Mouse (Mus musculus) megakaryocyte, adult 5-6 weeks (primary cell): ENCODE data around the gene 5830473C10Rik. TPM values are rescaled to one million over a fixed set of nuclear protein-coding genes. Genes with fewer than 3 reads are reported as not detected.

ENCODE experiments used
- ATAC-seq: 2 replicates; pipeline ENCODE4 v1.8.0; 2016; ENCODE audit warnings: mild to moderate bottlenecking, inconsistent platforms; ENCODE audit not compliant: poor library complexity, severe bottlenecking
- total RNA-seq, 2 experiments: library from RNA; stranded (forward) in 1 of 2; stranded (reverse) in 1 of 2; fragments of 153-499, 151-499 nt in 1 of 2; fragments of 221-1000, 200-1000 nt in 1 of 2; gene quantifications; 2 replicates each; pipeline versions ENCODE4 v1.2.3 to v1.2.4; 2015 to 2017

Gene 5830473C10Rik
- not detected in 2 replicates for total RNA-seq (2015)
- total RNA-seq (2017): not detected in 2 replicates

DNA sequence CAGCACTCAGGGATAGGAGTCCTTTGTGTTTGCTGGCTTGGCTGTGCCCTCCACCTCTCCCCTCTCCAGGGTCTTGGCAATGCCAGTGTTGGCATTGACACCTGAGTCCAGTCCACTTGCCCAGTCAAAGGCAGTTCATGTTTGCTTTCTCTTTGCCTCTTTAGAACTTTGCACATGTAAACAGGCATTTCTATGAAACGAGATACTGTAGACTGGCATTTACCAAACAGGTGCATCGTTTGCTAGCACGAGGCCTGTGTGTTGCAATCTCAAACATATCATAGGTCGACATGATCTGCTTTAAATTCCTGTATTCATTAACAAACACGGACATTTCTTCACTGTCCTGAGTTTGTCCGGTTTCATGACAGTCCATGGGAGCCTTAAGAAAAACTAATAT, at the start of gene 5830473C10Rik:
5830473C10Rik (plus strand) TSS at position 365 of the 400 bp plus-strand sequence.
- ATAC-seq: no peak

DNA sequence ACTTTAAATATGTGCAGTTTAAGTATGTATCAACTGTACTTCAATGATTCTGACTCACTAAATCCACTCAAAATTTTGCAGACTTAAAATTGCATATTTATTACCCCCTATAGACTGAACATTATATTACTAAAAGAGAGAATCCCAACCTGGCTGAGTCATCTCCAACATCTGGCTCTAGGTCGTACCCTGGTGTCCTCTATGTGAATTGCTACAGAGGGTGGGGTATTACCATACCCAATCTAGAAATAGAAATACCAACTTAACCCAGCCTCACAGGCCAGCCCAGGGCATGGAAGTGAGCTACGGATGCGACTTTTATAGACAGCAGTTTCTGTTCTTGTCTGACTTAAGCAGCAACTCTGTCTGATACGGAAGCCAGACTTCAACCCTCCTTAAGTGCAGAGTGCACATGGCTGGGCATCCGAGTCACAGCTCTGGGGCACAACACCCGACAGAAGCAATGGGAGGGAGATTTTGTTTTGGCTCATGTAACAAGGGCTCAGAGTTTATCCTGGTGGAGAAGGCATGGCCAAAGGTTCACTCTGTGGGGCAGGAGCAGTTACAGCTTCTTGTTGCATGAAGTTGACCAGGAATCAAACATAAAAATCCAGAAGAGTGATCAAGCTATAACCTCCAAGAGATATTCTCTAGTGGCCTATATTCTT, 48.5 kb upstream of the 5830473C10Rik start:
- ATAC-seq: no peak

DNA sequence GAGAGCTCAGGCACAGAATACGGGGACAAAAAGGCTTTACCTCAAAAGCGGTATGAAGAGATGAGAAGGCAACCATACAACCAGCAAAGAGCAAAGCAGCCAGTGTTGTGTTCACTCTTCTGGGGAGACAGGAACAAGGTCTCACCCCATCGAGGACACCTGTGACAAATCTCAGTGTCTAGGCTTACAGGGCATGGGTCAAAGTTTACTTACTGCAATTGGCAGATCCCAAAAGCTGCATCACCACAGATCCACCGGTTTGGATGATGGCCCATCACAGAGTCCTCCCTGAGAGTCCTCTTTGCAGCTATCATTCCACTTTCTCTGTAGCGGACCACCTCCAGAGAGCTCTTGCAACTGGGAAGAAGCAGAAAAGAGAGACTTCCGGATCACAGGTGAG, 45.3 kb upstream of the 5830473C10Rik start:
- no peak for ATAC-seq

DNA sequence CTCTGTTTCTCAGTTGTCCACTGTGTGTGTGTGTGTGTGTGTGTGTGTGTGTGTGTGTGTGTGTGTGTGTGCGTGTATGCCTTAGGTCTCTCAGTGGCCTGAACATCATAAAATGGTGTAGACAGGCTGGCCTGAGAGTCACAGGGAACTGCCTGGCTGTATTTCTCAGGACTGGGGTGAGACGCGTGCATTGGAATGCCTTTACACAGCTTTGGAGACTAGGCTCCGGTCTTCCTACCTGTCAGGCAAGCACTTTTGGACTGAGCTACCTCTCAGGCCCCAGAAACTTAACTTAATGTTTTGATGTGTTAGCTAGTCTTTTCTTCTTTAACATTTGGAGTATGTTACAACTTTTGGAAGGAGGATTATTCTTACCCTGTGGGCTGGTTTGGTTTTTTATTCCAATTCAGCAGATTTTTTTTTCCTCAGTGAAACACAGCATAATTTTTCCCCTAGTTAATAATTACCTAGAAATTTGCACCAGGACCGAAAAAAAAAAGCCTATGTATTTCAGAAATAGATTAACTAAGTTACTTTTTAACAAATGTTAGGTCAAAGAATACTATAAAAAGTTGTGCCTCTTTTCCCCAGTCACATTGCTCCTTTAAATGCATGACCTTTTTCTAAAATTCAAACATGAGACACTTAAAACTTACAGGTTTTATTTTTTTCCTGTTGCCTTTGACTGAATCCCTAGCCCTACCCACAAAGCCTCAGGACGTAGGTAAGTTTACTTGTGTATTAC, 42.4 kb upstream of the 5830473C10Rik start, which contains the start of gene Afm:
Afm (plus strand) TSS at position 577 of the 745 bp plus-strand sequence.
- ATAC-seq: no peak

DNA sequence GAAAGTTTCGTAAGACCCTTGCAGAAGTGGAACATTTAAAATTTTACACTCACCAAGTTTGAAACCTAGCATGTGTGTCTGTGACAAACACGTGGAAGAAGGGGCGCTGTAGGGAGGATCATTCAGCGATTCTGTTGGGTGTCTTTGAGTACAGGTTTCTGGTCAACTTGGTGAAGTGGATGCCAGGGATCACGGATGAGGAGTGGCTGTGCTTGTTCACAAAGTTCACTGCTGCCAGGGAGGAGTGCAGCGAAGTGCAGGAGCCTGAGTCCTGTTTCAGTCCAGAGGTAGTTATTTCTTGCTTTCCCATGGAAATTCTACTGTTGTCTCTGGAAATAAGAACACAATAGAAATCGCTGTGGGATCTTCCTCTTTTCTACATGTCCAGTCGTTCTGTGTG, 9.7 kb upstream of the 5830473C10Rik start:
- ATAC-seq: no peak

DNA sequence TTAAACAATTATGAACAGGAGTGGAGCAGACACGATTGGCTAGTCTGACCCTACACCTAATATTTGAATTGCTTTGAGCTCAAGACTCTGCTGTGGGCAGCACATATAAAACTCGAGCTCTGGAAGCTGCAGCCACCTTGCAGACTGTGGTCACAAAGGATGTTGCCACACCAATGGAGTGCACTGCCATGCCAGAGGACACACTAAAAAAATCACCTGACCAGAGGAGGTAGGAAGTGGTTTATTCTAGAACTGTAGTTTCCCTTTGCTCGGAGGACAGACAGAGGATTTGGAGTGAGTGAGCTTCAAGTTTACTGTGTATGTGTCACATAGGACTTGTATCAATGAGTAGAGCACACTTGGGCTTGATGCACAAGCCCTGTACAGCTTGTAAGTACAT, 4.9 kb upstream of the 5830473C10Rik start:
- no peak for ATAC-seq

DNA sequence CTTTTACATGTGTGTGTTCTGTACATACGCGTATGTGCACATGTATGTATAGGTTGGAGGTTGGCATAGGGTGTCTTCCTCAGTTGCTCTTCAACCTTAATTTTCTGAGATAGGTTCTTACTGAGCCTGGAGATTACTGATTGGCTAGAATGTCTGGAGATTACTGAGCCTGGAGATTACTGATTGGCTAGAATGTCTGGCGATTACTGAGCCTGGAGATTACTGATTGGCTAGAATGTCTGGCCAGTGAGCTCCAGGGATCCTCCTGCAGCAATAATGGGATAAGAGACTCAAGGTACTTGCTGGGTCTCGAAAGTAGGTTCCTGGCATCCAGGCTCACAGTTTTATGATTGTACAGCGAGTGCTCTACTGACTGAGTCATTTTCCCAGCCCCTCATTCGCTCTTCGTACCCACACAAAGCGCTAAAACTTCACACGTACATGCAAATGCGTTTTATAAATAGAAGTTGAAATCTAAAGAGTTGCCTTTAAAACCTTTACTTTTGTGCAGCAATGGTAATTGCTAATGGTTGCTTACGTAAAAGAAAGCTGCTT, 891 bp downstream of the 5830473C10Rik start:
- no peak for ATAC-seq

DNA sequence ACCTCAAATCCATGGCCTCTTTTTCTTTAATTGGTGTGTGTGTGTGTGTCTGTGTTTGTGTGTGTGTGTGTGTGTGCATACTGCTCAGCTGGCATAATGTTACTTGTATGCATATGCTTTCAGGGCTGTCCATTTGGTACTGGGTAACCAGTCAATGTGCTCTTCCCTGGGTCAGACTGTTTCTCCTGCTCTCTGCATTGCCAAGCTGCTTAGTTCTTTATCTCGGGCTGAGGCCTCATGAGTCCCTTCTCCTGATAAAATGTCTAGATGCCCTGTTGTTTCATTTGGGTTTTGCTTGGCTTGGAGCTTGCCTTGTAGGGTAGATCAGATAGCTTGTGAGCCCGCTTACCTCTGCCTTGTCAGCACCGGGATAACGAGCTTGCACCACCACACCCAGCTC, 2.0 kb downstream of the 5830473C10Rik start:
- ATAC-seq: no peak

DNA sequence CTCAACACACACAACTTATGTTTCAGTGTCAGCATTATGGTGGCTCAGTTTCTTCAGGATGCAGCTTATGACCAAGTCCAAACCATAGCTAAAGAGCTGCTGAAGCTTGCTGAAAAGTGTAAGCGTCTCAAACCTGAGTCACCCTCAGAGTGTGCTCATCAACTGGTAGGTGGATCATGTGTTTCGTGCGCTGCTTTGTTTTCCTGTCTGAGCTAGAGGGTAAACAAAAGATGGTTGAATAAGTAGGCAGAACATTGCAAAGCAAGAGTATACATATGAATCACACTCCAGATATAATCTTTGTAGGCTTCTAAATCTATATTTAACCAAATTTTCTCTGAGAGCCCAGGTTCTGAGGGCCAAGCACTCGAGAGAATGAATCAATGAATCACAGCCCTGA, 3.3 kb downstream of the 5830473C10Rik start:
- no peak for ATAC-seq

DNA sequence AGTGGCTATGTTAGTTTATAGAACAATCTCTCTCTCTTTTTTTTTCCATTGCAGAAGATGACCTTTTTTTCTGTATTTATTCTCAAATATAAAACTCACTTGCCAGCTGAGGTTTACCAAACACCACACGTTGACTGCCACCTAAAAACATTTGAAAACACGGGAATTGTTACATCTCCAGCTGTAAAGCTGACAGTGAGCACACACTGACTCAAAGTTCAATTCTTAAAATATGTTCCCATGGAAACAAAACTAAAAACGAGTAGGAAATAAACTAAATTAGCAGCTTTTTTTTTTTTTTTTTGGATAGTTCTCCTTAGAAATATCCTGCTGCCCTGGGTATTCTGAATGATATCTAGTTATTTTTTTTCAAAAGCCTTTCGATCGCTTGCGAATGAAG, 4.3 kb downstream of the 5830473C10Rik start:
- ATAC-seq: no peak

DNA sequence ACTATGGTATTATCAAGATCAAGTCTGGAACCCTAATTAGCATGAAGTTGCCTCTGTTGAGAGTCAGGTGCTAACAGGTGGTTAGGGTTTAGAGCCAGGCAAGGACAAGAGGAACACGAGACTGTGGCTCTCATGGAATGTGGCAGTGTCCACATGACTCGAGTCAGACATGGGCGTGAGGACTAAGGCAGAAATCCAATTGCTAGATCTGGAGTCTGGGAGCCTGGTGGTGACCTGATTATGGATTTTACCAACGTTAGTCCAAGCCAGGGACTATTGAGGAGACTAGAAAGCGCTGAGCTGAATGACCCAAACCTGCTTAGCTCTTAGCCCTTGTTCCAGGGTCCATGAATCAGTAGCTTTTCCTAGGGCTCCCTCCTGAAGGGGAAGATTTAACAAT, 6.9 kb downstream of the 5830473C10Rik start:
- ATAC-seq: no peak

DNA sequence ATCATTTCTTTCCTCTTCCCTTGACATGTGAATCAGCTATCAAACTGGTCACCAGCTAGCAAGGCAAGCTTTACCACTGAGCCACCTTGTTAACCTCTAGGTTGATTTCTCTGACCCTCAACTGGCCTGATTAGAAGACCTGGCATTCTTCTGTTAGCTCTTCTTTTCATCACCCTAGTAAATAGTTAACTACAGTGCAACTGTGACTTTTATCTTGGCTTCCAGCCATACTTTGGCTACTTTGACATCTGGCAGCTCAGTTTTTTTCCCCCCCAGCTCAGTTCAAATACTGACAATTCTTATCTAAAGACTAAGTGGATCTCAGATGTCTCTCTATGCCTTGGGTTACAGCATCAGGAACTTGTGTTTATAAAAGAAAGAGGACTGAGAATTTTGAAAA, 7.4 kb downstream of the 5830473C10Rik start:
- no peak for ATAC-seq

DNA sequence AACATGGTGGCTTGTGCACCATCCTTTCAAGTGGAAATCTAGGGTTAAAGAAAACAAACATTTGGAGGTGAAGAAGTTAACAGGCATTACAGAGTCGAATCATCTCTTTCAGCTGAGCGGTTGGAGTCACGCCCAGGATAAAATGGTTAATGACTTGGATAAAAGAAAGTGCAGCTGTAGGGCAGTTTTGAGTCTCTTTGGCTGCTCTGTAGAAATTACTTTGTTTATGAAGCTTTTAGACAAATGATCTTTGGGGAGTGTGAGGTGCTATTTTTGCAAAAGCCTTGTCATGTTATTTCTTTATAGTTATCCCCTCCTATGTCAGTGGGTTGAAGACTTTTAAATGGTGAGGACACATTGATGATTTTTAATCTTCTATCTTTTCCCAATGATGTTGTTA, 10.3 kb downstream of the 5830473C10Rik start:
- ATAC-seq: no peak

DNA sequence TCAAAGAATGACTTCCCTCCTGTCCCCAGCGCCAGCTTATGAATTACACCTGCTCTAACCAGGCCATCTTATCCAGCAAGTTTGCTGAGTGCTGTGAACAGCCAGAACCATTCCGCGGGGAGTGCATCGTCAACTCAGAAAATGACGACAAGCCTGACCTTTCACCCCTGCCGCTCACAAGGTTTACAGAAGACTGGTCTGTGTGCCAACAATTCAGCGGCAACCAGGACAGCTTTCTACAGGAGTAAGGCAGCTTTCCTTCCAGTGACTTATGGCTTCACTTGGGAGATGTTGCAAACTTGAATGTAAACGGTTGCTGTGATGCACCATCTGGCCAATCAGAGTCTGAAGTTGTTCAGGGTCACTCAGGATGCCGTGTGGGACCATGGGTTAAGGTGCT, 16.8 kb downstream of the 5830473C10Rik start:
- no peak for ATAC-seq

DNA sequence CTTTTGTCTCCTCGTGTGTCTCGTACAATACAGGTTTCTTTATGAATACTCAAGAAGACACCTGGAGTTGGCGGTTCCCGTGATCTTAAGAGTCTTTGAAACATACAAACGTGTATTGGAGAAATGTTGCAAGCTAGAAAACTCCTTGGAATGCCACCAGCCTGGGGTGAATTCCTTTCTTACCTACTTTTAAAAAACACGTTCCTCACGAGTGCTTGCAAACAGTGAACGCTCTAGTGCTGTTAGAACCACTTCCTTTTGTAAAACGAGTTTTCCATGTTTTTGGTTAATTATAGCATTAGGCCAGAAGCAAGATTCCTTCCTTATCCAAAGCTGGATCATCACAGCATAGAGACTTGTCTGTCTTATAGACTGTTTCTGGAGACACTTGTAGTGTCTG, 18.6 kb downstream of the 5830473C10Rik start:
- no peak for ATAC-seq

DNA sequence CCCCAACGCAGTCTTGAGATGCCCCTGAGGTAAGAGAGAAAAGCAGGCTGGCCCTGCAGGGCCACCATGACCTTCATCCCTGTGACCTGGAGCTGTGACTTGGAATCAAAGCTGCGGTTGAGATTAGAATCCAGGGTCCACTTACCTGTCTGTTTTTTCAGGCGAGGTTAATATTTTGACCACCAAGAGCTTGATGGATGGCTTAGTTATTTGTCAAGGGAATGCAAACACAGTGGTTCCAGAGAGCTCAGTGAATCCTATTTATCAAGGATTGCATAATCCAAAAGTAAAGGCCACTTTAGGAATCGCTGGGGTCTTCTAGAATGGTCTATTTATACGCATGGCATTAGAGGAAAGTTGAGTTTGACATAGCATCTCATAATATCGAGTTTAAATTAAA, 21.3 kb downstream of the 5830473C10Rik start:
- ATAC-seq: no peak

DNA sequence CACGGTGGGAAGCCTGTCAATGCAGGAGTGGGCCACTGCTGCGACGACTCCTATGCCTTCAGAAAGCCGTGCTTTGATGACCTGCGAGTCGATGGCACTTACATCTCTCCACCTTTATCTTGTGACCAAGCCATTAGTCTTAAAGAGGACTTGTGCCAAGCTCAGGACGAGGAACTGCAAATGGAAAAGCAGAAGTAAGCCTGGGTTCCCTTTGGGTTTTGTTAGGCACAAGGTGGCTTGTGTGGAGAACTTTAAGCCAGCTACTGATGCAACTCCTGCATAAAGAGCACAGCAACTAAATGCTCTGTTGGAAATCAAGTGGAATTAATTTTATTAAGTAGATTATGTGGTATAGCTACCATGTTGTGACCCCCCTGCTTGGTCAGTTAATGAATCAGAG, 23.9 kb downstream of the 5830473C10Rik start:
- no peak for ATAC-seq

DNA sequence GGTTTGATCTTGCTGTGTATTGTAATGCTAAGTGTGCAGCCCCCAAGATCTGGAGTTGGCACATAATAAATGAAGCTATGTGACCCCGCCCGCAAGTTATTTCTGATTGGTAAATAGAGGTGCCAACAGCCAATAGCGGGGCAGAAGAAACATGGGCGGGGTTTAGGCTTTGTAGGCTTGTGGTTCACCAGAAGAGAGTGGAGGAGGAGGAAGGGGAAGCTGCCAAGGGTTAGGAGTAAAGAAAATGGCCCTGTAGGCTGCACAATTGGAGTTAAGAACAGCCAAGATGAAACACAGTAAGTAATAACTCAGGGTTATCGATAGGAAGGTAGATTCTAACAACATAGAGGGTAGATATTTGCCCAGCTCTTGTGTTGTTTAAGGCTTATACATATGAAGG, 25.6 kb downstream of the 5830473C10Rik start:
- ATAC-seq: no peak

DNA sequence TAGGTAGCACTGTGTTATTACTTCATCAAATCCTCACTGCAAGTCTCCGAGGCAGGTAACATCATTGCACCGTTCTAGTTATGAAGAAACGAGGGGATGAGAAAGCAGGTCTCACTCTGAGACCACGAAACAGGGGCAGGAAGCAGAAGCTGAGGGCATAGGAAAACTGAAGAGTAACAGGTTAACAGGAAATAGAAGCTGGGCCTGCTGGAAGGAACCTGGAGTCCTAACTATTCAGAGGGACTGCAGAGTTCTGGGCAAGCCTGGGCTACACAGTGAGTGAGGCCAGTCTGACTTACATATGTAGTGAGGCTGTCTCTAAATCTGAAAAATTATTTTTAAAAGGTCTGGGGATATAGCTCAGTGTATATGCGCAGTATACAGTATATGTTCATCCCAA, 27.2 kb downstream of the 5830473C10Rik start:
- ATAC-seq: no peak

DNA sequence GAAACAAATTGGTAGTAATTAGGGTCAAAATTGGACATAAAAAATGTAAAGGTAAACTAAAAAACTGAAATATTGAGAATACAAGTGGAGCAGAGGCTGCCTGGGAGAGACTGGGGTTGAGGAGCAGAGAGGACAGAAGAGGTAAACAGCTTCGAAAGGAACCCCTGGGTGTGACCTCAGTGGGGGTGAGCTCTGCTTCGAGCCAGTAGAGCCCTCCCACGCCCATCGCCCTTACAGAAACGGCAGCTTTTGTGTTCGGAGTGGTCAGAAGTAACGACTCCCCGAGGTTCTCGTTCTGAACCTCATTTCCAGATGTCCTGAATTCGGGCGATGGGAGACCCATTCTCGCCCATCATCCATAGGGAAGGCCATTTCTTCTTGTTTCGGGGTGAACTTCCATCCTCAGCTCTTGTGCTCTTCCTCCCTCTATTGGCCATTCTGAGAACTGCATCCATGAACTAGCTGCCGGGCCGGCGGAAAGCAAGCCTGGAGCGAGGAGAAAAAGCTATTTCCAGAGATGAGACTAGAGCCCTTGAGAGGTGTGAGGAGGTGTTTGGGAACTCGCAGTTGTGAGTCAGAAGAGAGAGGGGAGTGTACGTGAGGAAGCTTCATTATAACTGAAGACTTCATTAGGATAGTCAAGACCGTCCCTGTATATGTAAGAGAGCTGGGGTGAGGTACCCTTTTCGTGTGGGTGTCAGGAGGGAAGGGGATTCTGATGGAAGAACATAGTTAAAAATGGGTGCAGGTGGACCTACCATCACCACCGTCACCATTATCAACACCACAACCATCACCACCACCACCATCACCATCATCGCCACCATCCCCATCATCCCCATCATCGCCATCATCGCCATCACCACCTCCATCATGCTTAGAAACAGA, 28.0 kb downstream of the 5830473C10Rik start:
- peak; percentile 95 for ATAC-seq

DNA sequence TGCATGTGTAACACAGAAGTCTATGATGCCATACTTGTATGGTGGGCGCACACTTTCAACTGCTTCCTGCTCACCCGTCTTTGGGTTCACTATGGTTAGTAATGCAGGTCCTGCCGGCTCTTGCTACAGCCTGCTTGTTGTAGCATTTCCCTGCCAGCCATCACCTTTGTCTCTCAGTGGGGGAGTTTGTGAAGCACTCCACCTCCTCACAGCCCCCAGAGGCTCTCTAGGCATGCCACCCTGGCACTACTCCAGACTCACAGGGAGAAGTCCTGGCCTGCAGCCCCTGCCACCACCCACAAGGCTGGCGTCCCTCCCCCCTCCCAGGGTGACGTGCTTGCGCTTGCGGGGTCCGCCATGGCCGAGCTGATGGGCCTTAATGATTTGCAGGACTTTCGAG, 29.8 kb downstream of the 5830473C10Rik start:
- ATAC-seq: no peak
